Mouse (Mus musculus) lung, embryonic 16.5 days (tissue): Measurements from ENCODE around the gene Tmem178. TPM values are rescaled to one million over a fixed set of nuclear protein-coding genes. Genes with fewer than 3 reads are reported as not detected.

Experiments used
- ATAC-seq: fragments of 200-750 bp; cut with Nextera tagmentation; 2 replicates; pipeline ENCODE4 v1.8.0; 2017; ENCODE audit warnings: low read depth, mild to moderate bottlenecking, moderate library complexity
- H3K27ac ChIP-seq: fragments of 300-500 bp; sonication (generic); 2 replicates; pipeline ENCODE4 v1.5.1; 2014; ENCODE audit warnings: mild to moderate bottlenecking, control low read depth, low read length
- H3K27me3 ChIP-seq: fragments of 300-500 bp; sonication (generic); 2 replicates; pipeline ENCODE4 v1.6.1; 2014; ENCODE audit warnings: low read depth, low read length, mixed read lengths; ENCODE audit not compliant: control insufficient read depth, insufficient read depth
- H3K36me3 ChIP-seq: fragments of 300-500 bp; sonication (generic); 2 replicates; pipeline ENCODE4 v1.6.1; 2014; ENCODE audit warnings: low read length; ENCODE audit not compliant: control insufficient read depth, insufficient read depth
- H3K4me1 ChIP-seq: fragments of 300-500 bp; sonication (generic); replicated peaks from 2 replicates; pipeline ENCODE4 v1.6.1; 2014; ENCODE audit warnings: low read length, mixed read lengths; ENCODE audit not compliant: control insufficient read depth, insufficient read depth
- H3K4me2 ChIP-seq: fragments of 300-500 bp; sonication (generic); 2 replicates; pipeline ENCODE4 v1.6.1; 2014; ENCODE audit warnings: low read depth, low read length, control low read depth
- H3K4me3 ChIP-seq: fragments of 300-500 bp; sonication (generic); 2 replicates; pipeline ENCODE4 v1.5.1; 2014; ENCODE audit warnings: mild to moderate bottlenecking, low read length, control low read depth
- H3K9ac ChIP-seq: fragments of 300-500 bp; sonication (generic); 2 replicates; pipeline ENCODE4 v1.6.1; 2014; ENCODE audit warnings: low read length, control low read depth
- H3K9me3 ChIP-seq: fragments of 300-500 bp; sonication (generic); 2 replicates; pipeline ENCODE4 v1.6.1; 2016; ENCODE audit warnings: low read length; ENCODE audit not compliant: control insufficient read depth
- WGBS: fragments of 180-500 bp; shearing (Covaris S2); extraction: QIAGEN DNeasy Blood & Tissue Kit; methylation state at CpG from one replicate; pipeline ENCODE4 v1.1.7; 2014; 5-methylcytosine and 5-hydroxymethylcytosine counted together
- polyA plus RNA-seq: library from polyadenylated mRNA; unstranded; fragments of >200 nt; fragmentation: Nextera tagmentation; extraction: Ambion mirVana; gene quantifications from 2 replicates; pipeline ENCODE4 v1.2.1, GENCODE M21; 2015

Tmem178 gene
- polyA plus RNA-seq, 1 experiment from 2014 or later: 15.2 TPM

- Histone ChIP-seq H3K36me3 (no peaks in the 10 kb centered on the region), H3K4me1 (peaks cover 15% of the 10 kb centered on the region), H3K27ac (no peak overlapping the region), H3K9me3 (no peaks in the 10 kb centered on the region), H3K9ac (no peak overlapping the region), H3K4me3 (no peak overlapping the region), H3K27me3 (no peaks in the 10 kb centered on the region), H3K4me2 (no peak overlapping the region; the same call in 1 of the 2 replicates)
- ATAC-seq: peak; percentile 48; the same call in 1 of the 2 replicates
- 58% methylated on average over 5 of the region's 5 CpGs for WGBS
These were observed 32.8 kb downstream of the Tmem178 start for GRCm38 (mm10) chr17:80977245-80977644.

GRCm38 (mm10) chr17:80980096-80980495 is 35.7 kb downstream of the Tmem178 start:
- H3K36me3 ChIP-seq: no peaks in the 10 kb centered on the region
- peaks cover 18% of the 10 kb centered on the region for H3K4me1 ChIP-seq
- no peaks in the 10 kb centered on the region for H3K27me3 ChIP-seq
- no peak overlapping the region for H3K27ac ChIP-seq
- no peak overlapping the region for H3K4me3 ChIP-seq
- WGBS: 48% methylated on average over 10 of the region's 10 CpGs
- H3K9me3 ChIP-seq: no peaks in the 10 kb centered on the region
- no peak overlapping the region for H3K9ac ChIP-seq
- H3K4me2 ChIP-seq: no peak overlapping the region
- ATAC-seq: peak; percentile 44

GRCm38 (mm10) chr17:80981721-80982411 is 37.4 kb downstream of the Tmem178 start:
- Histone ChIP-seq H3K27ac (peak overlapping the region; percentile 15; the same call in 1 of the 2 replicates), H3K36me3 (no peaks in the 10 kb centered on the region), H3K27me3 (no peaks in the 10 kb centered on the region), H3K4me1 (peaks cover 12% of the 10 kb centered on the region), H3K9me3 (no peaks in the 10 kb centered on the region), H3K9ac (peak overlapping the region; percentile 21; the same call in 1 of the 2 replicates), H3K4me3 (no peak overlapping the region), H3K4me2 (no peak overlapping the region)
- ATAC-seq: peak; percentile 41; the same call in 1 of the 2 replicates
- WGBS: 51% methylated on average over 12 of the region's 12 CpGs

GRCm38 (mm10) chr17:80982412-80982787 is 38.0 kb downstream of the Tmem178 start:
- Histone ChIP-seq H3K9me3 (no peaks in the 10 kb centered on the region), H3K27ac (no peak overlapping the region), H3K9ac (no peak overlapping the region), H3K27me3 (no peaks in the 10 kb centered on the region), H3K4me1 (peaks cover 10% of the 10 kb centered on the region), H3K36me3 (no peaks in the 10 kb centered on the region), H3K4me3 (no peak overlapping the region), H3K4me2 (no peak overlapping the region)
- 8% methylated on average over 8 of the region's 8 CpGs for WGBS
- peak; percentile 68 for ATAC-seq

GRCm38 (mm10) chr17:80982976-80983375 is 38.5 kb downstream of the Tmem178 start:
- H3K9ac ChIP-seq: no peak overlapping the region
- 76% methylated on average over 10 of the region's 10 CpGs for WGBS
- H3K4me2 ChIP-seq: no peak overlapping the region
- H3K9me3 ChIP-seq: no peaks in the 10 kb centered on the region
- H3K27ac ChIP-seq: no peak overlapping the region
- no peaks in the 10 kb centered on the region for H3K36me3 ChIP-seq
- H3K4me3 ChIP-seq: no peak overlapping the region
- no peaks in the 10 kb centered on the region for H3K27me3 ChIP-seq
- no peak for ATAC-seq
- peaks cover 10% of the 10 kb centered on the region; the same call in 1 of the 2 replicates for H3K4me1 ChIP-seq

GRCm38 (mm10) chr17:80991535-80992127 is 47.2 kb downstream of the Tmem178 start:
- Histone ChIP-seq H3K9me3 (no peaks in the 10 kb centered on the region), H3K27me3 (no peaks in the 10 kb centered on the region), H3K27ac (no peak overlapping the region), H3K4me2 (no peak overlapping the region), H3K36me3 (no peaks in the 10 kb centered on the region), H3K4me1 (peaks cover 4% of the 10 kb centered on the region), H3K4me3 (no peak overlapping the region), H3K9ac (no peak overlapping the region)
- ATAC-seq: 0 out of 2 replicates have a peak, but pooled peaks have one; percentile 24
- WGBS: 75% methylated on average over 8 of the region's 8 CpGs

GRCm38 (mm10) chr17:80997226-80997625 is 52.8 kb downstream of the Tmem178 start:
- Histone ChIP-seq H3K27me3 (no peaks in the 10 kb centered on the region), H3K4me1 (peaks cover 12% of the 10 kb centered on the region), H3K4me3 (no peak overlapping the region), H3K36me3 (no peaks in the 10 kb centered on the region), H3K4me2 (no peak overlapping the region), H3K9ac (no peak overlapping the region), H3K27ac (peak overlapping the region; percentile 80), H3K9me3 (no peaks in the 10 kb centered on the region)
- ATAC-seq: peak; percentile 93
- WGBS: 33% methylated on average over 2 of the region's 2 CpGs

GRCm38 (mm10) chr17:80998958-80999357 is 54.5 kb downstream of the Tmem178 start:
- H3K36me3 ChIP-seq: no peaks in the 10 kb centered on the region
- H3K27me3 ChIP-seq: no peaks in the 10 kb centered on the region
- ATAC-seq: no peak
- 0 out of 2 replicates have a peak overlapping the region, but pooled peaks have one; percentile 13 for H3K27ac ChIP-seq
- no peak overlapping the region for H3K4me3 ChIP-seq
- no peak overlapping the region for H3K9ac ChIP-seq
- H3K4me2 ChIP-seq: no peak overlapping the region
- WGBS: 45% methylated on average over 6 of the region's 6 CpGs
- H3K9me3 ChIP-seq: no peaks in the 10 kb centered on the region
- peaks cover 16% of the 10 kb centered on the region for H3K4me1 ChIP-seq

GRCm38 (mm10) chr17:81001010-81001409 is 56.6 kb downstream of the Tmem178 start:
- H3K27ac ChIP-seq: no peak overlapping the region
- H3K36me3 ChIP-seq: no peaks in the 10 kb centered on the region
- WGBS: 75% methylated on average over 12 of the region's 12 CpGs
- H3K4me2 ChIP-seq: no peak overlapping the region
- H3K4me3 ChIP-seq: no peak overlapping the region
- H3K9ac ChIP-seq: no peak overlapping the region
- H3K9me3 ChIP-seq: no peaks in the 10 kb centered on the region
- no peaks in the 10 kb centered on the region for H3K27me3 ChIP-seq
- H3K4me1 ChIP-seq: peaks cover 27% of the 10 kb centered on the region
- ATAC-seq: no peak
